Mouse (Mus musculus) limb, embryonic 13.5 days (tissue): ENCODE measurements at regions not wholly inside any gene's neighbourhood (a gene's known extent, or its start where the extent isn't known, plus 50 kb on each side); places are given as distances from the start of the nearest gene placed in this dataset.
"Not testable (repeated sequence)": the region's sequence is repeated elsewhere in the genome, so short reads cannot be mapped to it uniquely, and the experiment has no call there.

Source experiments
- ATAC-seq: fragments of 200-750 bp; cut with Nextera tagmentation; 2 replicates; pipeline ENCODE4 v1.8.0; 2017; ENCODE audit warnings: low read depth, moderate number of reproducible peaks, moderate TSS enrichment; ENCODE audit not compliant: low FRiP score
- H3K27ac ChIP-seq: fragments of 300-500 bp; sonication (generic); 2 replicates; pipeline ENCODE4 v1.5.1; 2015; ENCODE audit warnings: inconsistent platforms, mild to moderate bottlenecking, moderate library complexity
- H3K27me3 ChIP-seq: fragments of 300-500 bp; sonication (generic); 2 replicates; pipeline ENCODE4 v1.6.1; 2015; ENCODE audit warnings: mild to moderate bottlenecking, inconsistent platforms
- H3K36me3 ChIP-seq: fragments of 300-500 bp; sonication (generic); 2 replicates; pipeline ENCODE4 v1.6.1; 2015; ENCODE audit warnings: inconsistent platforms, mild to moderate bottlenecking, moderate library complexity
- H3K4me1 ChIP-seq: fragments of 300-500 bp; sonication (generic); 2 replicates; pipeline ENCODE4 v1.6.1; 2015; ENCODE audit warnings: inconsistent platforms
- H3K4me2 ChIP-seq: fragments of 300-500 bp; sonication (generic); replicated peaks from 2 replicates; pipeline ENCODE4 v1.6.1; 2015; ENCODE audit warnings: inconsistent platforms, mild to moderate bottlenecking, moderate library complexity
- H3K4me3 ChIP-seq: fragments of 300-500 bp; sonication (generic); 2 replicates; pipeline ENCODE4 v1.5.1; 2015; ENCODE audit warnings: moderate library complexity, mild to moderate bottlenecking, inconsistent platforms
- H3K9ac ChIP-seq: fragments of 300-500 bp; sonication (generic); 2 replicates; pipeline ENCODE4 v1.6.1; 2015; ENCODE audit warnings: mild to moderate bottlenecking, inconsistent platforms
- H3K9me3 ChIP-seq: fragments of 300-500 bp; sonication (generic); 2 replicates; pipeline ENCODE4 v1.6.1; 2016; ENCODE audit warnings: inconsistent platforms
- WGBS: fragments of 180-500 bp; shearing (Covaris S2); methylation state at CpG from one replicate; pipeline ENCODE4 v1.1.7; 2015; 5-methylcytosine and 5-hydroxymethylcytosine counted together

DNA sequence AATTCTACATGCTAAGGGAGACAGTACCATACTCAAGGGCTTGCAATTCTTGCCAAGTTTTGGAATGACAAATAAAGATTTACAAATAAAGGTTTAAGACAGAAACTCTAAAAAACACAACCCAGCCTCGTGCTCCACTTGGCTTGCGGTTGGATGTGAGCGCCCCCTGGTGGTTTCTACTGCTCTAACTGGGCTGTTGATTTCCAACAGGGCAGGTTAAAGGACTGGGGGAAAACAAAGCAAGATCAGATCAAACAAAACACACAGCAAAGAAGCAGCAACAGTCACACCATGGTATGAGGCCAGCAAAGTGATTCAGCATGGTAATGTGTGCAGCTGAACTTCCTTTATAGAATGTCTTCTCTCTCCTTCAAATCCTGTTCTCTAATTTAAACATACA is 339.2 kb downstream of the Adam3 start:
- H3K9ac ChIP-seq, result no peak overlapping the region
- peaks cover 21% of the 10 kb centered on the region for H3K4me1 ChIP-seq
- H3K36me3 ChIP-seq, result no peaks in the 10 kb centered on the region
- 4% methylated on average over 3 of the region's 3 CpGs for WGBS
- H3K9me3 ChIP-seq, result no peaks in the 10 kb centered on the region
- H3K27ac ChIP-seq, result no peak overlapping the region
- no peak overlapping the region for H3K4me2 ChIP-seq
- H3K4me3 ChIP-seq, result no peak overlapping the region
- peaks cover 5% of the 10 kb centered on the region; the same call in 1 of the 2 replicates for H3K27me3 ChIP-seq
- ATAC-seq, result no peak

DNA sequence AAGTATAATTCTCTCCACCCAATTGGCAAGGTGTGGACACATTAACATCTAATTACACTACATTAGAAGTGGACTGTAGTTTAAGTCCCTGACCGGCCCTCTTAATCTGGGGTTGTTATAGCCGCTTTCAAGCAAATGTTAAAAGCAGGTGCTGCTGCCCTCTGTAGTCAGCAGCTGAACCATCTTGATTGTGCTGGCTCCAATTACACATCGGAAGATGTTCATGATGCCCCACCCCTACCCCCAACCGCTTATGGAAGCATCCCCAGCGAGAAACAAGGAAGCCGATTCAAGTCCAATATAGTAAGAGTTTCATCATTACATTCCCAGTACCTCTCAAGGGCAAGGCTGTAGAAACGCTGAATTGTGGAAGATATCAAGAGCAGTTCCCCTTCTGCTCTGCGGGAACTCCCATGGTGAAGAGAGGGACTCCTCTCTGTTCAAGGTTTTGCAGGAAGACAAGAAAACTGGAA is 341.7 kb downstream of the Adam3 start:
- Histone ChIP-seq H3K4me1 (peaks cover 21% of the 10 kb centered on the region), H3K9ac (no peak overlapping the region), H3K9me3 (no peaks in the 10 kb centered on the region), H3K4me2 (no peak overlapping the region), H3K4me3 (no peak overlapping the region), H3K36me3 (no peaks in the 10 kb centered on the region), H3K27ac (no peak overlapping the region), H3K27me3 (peaks cover 5% of the 10 kb centered on the region; the same call in 1 of the 2 replicates)
- 56% methylated on average over 8 of the region's 8 CpGs for WGBS
- ATAC-seq, result no peak

DNA sequence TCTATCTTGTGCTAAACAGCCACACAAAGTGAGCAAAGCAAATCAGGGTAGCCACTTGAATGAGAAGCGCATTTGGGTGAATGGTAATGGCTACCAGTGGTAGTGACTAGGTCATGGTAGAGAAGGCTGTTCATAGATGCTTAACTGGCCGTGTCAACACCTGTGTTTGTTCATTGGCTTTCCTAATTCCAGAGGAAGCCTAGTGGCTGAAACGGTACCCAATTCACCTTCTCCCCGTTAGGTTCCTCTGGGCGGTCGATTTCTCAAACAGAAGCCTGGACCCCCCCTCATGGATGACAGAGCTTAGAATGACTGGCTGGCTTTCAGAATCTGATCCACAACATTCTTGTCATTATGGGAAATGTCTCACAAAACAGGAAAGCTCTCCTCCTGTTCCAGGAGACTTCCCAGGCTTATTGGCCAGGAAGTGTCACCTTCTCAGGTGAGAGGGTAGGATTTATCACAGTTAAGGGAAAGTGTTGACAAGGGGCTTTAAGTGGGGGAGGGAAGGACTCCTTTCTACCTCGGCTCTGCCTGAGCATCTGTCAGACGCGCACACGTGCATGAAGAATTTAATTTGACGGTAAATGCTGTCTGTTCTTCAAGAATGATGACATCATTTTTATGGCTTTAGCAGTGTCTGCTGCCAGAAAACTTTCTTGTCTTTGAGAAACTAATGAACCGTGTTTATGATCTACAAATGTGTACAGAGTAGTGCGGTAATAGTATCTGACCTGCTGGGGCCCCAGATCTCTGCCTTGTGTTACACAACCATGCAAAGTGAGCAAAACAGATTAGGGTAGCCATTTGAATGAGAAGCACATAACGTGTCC is 342.3 kb downstream of the Adam3 start:
- H3K4me2 ChIP-seq, result no peak overlapping the region

DNA sequence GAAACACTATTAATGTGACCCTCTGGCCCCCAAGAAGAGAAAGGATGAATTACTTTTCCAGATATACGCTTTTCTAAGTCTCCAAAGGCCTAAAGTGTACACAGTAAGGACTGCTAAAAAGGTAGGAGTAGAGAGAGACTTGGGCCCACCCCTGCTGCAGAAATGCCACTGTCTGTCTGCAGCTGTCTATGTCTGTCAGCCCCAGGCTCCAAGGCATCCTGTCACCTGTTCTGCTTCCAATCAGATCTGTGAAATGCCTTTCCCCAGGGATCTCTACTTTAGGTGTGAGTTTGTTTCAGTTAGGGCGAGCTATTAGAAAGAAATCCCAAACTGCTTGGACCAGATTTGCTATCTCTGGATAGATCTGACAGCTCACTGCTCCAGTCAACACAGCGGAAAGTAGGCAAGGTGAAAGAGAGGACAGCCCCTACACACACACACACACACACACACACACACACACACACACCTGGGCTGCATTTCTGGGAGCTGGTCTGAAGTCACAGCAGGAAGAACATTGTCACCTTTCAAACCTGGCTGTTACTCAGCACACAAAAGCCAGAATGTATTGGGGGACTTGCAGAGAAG is 343.9 kb downstream of the Adam3 start:
- Histone ChIP-seq H3K4me2 (no peak overlapping the region), H3K36me3 (no peaks in the 10 kb centered on the region), H3K4me1 (peaks cover 21% of the 10 kb centered on the region), H3K9ac (no peak overlapping the region), H3K27ac (no peak overlapping the region), H3K27me3 (peaks cover 5% of the 10 kb centered on the region; the same call in 1 of the 2 replicates), H3K9me3 (no peaks in the 10 kb centered on the region), H3K4me3 (no peak overlapping the region)
- peak; percentile 58; the same call in 1 of the 2 replicates for ATAC-seq
- WGBS, result 54% methylated on average over 3 of the region's 3 CpGs

More for the DNA sequence above, 342.3 kb downstream of the Adam3 start:
- 0 out of 2 replicates have a peak, but pooled peaks have one; percentile 37 for ATAC-seq
- H3K9ac ChIP-seq, result no peak overlapping the region
- peaks cover 5% of the 10 kb centered on the region; the same call in 1 of the 2 replicates for H3K27me3 ChIP-seq
- no peaks in the 10 kb centered on the region for H3K9me3 ChIP-seq
- no peak overlapping the region for H3K4me3 ChIP-seq
- H3K27ac ChIP-seq, result no peak overlapping the region
- H3K36me3 ChIP-seq, result no peaks in the 10 kb centered on the region
- WGBS, result 47% methylated on average over 14 of the region's 14 CpGs
- H3K4me1 ChIP-seq, result peaks cover 21% of the 10 kb centered on the region

DNA sequence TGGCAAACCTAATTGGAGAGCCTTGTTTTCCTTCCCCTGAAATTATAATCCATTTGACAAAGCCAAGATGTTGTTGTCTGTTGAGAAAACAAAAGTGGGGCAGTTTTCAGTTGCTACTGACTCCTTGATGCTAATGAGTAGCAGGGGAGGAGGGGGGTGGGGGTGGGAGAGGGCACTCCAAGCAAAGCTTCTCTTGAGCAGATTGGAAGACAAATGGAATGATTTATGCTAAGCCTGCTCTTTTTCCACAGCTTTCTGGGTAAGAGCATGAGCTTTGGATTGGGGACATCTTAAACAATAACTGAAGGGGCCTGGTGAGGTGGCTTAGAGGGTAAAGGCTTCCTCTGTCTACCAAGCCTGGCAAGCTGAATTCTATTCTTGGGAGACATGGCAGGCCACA is 347.6 kb downstream of the Adam3 start:
- no peaks in the 10 kb centered on the region for H3K27me3 ChIP-seq

DNA sequence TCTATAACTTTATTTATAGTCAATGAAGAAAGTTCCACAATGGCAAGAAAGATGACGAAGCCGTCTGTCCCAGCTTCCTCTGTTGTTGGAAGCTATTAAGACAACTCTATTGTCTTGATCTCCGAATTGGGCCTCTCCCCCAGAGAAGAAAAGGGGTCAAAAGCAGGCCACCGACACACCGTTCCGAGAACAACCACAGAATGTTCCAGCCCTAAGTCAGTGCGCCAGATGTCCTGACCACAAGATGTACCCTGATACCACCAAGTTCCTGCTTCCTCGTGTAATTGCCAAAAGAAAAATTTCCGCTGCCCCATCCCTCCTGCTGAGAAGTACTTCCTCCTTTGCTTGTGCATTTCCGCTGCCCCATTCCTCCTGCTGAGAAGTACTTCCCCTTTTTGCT is 348.8 kb downstream of the Adam3 start:
- not testable (repeated sequence) for H3K4me1 ChIP-seq, H3K27ac ChIP-seq, H3K9ac ChIP-seq, H3K36me3 ChIP-seq, H3K9me3 ChIP-seq, ATAC-seq, H3K27me3 ChIP-seq, H3K4me3 ChIP-seq, H3K4me2 ChIP-seq
- 89% methylated on average over 10 of the region's 10 CpGs for WGBS

More for the DNA sequence above, 347.6 kb downstream of the Adam3 start:
- ATAC-seq, result no peak
- H3K4me2 ChIP-seq, result no peak overlapping the region
- H3K4me3 ChIP-seq, result no peak overlapping the region
- H3K9me3 ChIP-seq, result no peaks in the 10 kb centered on the region; the same call in 1 of the 2 replicates
- H3K4me1 ChIP-seq, result peaks cover 10% of the 10 kb centered on the region
- H3K36me3 ChIP-seq, result no peaks in the 10 kb centered on the region
- no peak overlapping the region for H3K9ac ChIP-seq
- no peak overlapping the region for H3K27ac ChIP-seq

DNA sequence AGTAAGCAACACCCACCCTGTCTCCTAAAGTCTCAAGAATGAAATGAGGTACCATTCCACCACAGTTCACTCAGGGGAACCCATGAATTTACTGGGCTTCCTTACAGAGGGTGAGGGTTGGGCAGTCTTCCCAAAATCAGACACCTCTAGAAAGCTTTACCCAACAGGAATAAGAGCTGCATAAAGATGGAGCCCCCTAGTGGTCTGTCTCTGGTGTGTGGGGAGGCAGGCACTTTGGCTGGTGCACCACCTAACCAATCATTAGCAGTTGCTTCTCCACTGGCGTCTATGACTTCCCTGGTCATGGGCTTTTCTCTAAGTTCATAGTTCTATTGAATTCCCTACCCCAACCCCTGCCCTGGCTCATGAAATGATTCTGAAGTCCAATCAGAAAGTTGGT is 351.1 kb downstream of the Adam3 start:
- Histone ChIP-seq H3K27me3 (no peaks in the 10 kb centered on the region), H3K36me3 (no peaks in the 10 kb centered on the region), H3K4me1 (no peaks in the 10 kb centered on the region), H3K9me3 (no peaks in the 10 kb centered on the region; the same call in 1 of the 2 replicates), H3K27ac (no peak overlapping the region), H3K9ac (no peak overlapping the region), H3K4me2 (no peak overlapping the region), H3K4me3 (no peak overlapping the region)
- 75% methylated on average over 1 of the region's 1 CpGs for WGBS
- no peak for ATAC-seq

DNA sequence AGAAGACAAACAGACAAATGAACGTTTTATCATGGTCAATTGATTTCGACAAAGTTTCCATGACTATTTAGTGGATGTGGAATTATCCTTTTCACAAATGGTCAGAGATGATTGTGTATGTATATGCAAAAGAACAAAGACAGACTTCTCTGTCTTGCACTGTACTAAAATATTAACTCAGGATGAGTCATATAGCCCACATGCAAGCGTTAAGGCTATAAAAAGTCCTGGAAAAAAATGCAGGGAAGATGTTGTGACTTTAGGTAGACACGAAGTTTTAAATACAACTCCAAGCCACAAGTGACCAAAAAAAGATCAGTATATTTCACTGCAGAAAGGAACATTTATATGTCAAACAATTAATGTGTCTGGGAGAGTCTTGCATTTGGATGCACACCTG is 353.6 kb downstream of the Adam3 start:
- Histone ChIP-seq H3K4me1 (no peaks in the 10 kb centered on the region), H3K4me2 (no peak overlapping the region), H3K27me3 (no peaks in the 10 kb centered on the region), H3K27ac (no peak overlapping the region), H3K36me3 (no peaks in the 10 kb centered on the region), H3K9ac (no peak overlapping the region), H3K9me3 (no peaks in the 10 kb centered on the region; the same call in 1 of the 2 replicates), H3K4me3 (no peak overlapping the region)
- 82% methylated on average over 4 of the region's 4 CpGs for WGBS
- no peak for ATAC-seq

DNA sequence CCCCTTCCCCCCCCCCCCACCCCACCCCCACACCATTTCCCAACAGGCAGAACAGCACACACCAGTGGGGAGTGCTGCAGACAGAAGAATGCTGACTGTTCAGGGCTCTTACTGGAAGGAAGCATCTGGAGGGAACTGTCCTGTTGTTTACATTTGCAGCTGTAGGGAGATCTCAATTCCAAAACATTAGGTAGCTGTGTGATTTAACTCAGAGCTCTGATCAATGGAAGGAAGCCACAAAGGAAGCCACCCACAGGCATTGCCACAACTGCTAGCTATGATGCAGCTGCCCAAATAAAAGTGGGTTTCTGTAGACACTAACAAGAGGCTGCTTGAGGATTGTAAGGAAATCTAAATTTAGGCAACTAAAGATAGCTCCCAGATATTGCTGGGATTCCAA is 359.7 kb downstream of the Adam3 start:
- no peaks in the 10 kb centered on the region for H3K4me1 ChIP-seq
- no peak overlapping the region for H3K27ac ChIP-seq
- H3K4me2 ChIP-seq, result no peak overlapping the region
- H3K36me3 ChIP-seq, result no peaks in the 10 kb centered on the region
- H3K9me3 ChIP-seq, result no peaks in the 10 kb centered on the region
- no peak overlapping the region for H3K4me3 ChIP-seq
- H3K27me3 ChIP-seq, result no peaks in the 10 kb centered on the region
- no peak overlapping the region for H3K9ac ChIP-seq
- no peak for ATAC-seq

DNA sequence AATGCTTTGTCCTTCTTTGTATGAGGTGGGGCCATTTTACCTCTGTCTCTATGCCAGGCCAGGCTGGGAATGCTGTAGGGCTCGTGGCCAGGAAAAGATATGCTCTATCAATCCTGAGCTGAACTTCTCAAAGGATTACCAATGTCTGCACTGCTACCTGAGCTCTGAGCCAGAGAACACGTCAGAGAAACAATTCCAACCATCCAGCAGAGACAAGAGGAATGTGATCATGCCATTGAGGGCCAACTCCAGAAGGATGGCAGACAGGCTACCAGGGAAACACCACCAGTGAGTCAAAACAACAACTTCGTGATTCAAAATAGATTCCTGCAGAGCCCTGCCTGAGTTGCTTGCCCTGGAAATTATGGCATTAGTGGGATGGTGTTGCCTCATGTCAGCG is 361.0 kb downstream of the Adam3 start:
- WGBS, result 77% methylated on average over 4 of the region's 4 CpGs
- H3K4me1 ChIP-seq, result no peaks in the 10 kb centered on the region
- ATAC-seq, result no peak

DNA sequence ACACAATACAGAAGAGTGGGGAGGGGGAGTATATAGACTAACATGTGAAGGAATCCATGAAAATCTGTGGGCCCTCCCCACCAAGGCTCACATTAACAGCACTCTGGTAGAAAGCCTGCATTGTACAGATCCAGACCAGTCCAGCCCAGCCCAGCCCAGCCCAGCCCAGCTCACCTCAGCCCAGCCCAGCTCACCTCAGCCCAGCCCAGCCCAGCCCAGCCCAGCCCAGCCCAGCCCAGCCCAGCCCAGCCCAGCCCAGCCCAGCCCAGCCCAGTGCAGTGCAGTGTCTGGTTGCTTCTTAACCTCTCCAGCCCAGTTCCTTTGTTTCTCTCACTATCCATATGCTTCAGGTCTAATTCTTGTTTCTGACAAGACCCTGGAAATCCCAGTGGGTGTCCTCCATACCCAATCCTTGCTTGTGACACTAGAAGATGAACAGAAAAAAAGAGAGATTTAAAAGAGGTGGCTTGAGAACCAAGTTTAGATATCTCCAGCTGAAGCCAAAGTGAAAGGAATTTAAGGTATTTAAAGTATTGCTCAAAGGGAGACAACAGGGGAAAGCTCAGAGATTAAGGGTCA is 366.5 kb downstream of the Adam3 start:
- Histone ChIP-seq H3K4me1 (peaks cover 2% of the 10 kb centered on the region; the same call in 1 of the 2 replicates), H3K4me2 (no peak overlapping the region), H3K9me3 (no peaks in the 10 kb centered on the region), H3K9ac (no peak overlapping the region), H3K4me3 (no peak overlapping the region), H3K27ac (no peak overlapping the region), H3K27me3 (no peaks in the 10 kb centered on the region), H3K36me3 (no peaks in the 10 kb centered on the region)
- no peak for ATAC-seq

More for the DNA sequence above, 361.0 kb downstream of the Adam3 start:
- Histone ChIP-seq H3K27ac (no peak overlapping the region), H3K9me3 (no peaks in the 10 kb centered on the region), H3K36me3 (no peaks in the 10 kb centered on the region), H3K9ac (no peak overlapping the region), H3K4me3 (no peak overlapping the region), H3K27me3 (no peaks in the 10 kb centered on the region), H3K4me2 (no peak overlapping the region)

DNA sequence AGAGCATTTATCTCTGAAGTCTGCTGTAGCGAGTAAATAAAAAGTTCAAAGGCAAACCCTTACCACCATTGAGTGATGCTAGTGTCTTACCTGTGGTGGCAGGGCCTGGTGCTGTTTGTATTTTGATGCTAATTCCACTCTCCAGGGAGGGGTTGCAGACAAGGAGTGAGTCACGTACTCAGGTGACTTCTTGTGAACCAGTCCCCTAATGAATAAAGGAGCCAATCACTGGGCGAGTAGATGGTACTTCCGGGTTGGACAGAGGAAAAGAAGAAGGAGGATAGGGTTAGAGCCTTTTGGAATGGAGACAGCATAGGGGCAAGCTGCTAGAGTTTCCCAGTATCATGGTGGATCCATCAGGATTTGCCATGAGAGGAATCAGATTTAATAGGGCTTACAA is 370.5 kb downstream of the Adam3 start:
- Histone ChIP-seq H3K4me2 (no peak overlapping the region), H3K4me1 (peaks cover 12% of the 10 kb centered on the region), H3K36me3 (no peaks in the 10 kb centered on the region), H3K27me3 (no peaks in the 10 kb centered on the region), H3K9ac (no peak overlapping the region), H3K27ac (no peak overlapping the region), H3K4me3 (no peak overlapping the region), H3K9me3 (no peaks in the 10 kb centered on the region)
- WGBS, result 90% methylated on average over 4 of the region's 4 CpGs
- no peak for ATAC-seq
